Mouse (Mus musculus) kidney, embryonic 15.5 days (tissue): Measurements from ENCODE around the gene Abhd2. TPM values are rescaled to one million over a fixed set of nuclear protein-coding genes. Genes with fewer than 3 reads are reported as not detected.

ENCODE experiments used
- ATAC-seq: fragments of 200-750 bp; cut with Nextera tagmentation; replicated peaks from 2 replicates; pipeline ENCODE4 v1.8.0; 2017; ENCODE audit warnings: moderate TSS enrichment; ENCODE audit not compliant: low FRiP score
- H3K27ac ChIP-seq: fragments of 300-500 bp; sonication (generic); 2 replicates; pipeline ENCODE4 v1.5.1; 2015; ENCODE audit warnings: mild to moderate bottlenecking, inconsistent platforms
- H3K27me3 ChIP-seq: fragments of 300-500 bp; sonication (generic); 2 replicates; pipeline ENCODE4 v1.6.1; 2015; ENCODE audit warnings: inconsistent platforms
- H3K36me3 ChIP-seq: fragments of 300-500 bp; sonication (generic); 2 replicates; pipeline ENCODE4 v1.6.1; 2015; ENCODE audit warnings: inconsistent platforms
- H3K4me1 ChIP-seq: fragments of 300-500 bp; sonication (generic); 2 replicates; pipeline ENCODE4 v1.6.1; 2015; ENCODE audit warnings: inconsistent platforms
- H3K4me2 ChIP-seq: fragments of 300-500 bp; sonication (generic); 2 replicates; pipeline ENCODE4 v1.6.1; 2015; ENCODE audit warnings: moderate library complexity, mild to moderate bottlenecking, inconsistent platforms
- H3K4me3 ChIP-seq: fragments of 300-500 bp; sonication (generic); replicated peaks from 2 replicates; pipeline ENCODE4 v1.5.1; 2015; ENCODE audit warnings: mild to moderate bottlenecking, inconsistent platforms
- H3K9ac ChIP-seq: fragments of 300-500 bp; sonication (generic); 2 replicates; pipeline ENCODE4 v1.6.1; 2015; ENCODE audit warnings: mild to moderate bottlenecking, inconsistent platforms
- H3K9me3 ChIP-seq: fragments of 300-500 bp; sonication (generic); replicated peaks from 2 replicates; pipeline ENCODE4 v1.6.1; 2016; ENCODE audit warnings: inconsistent platforms
- WGBS: fragments of 180-500 bp; shearing (Covaris S2); methylation state at CpG from one replicate; pipeline ENCODE4 v1.1.7; 2015; ENCODE audit warnings: mixed read lengths; 5-methylcytosine and 5-hydroxymethylcytosine counted together
- polyA plus RNA-seq: library from polyadenylated mRNA; unstranded; fragments of >200 nt; fragmentation: Nextera tagmentation; extraction: Ambion mirVana; gene quantifications from 2 replicates; pipeline ENCODE4 v1.2.1, GENCODE M21; 2015

Abhd2 gene
- polyA plus RNA-seq, 1 experiment from 2014 or later, result 12.2 TPM

- WGBS, result 73% methylated on average over 8 of the region's 8 CpGs
- no peak overlapping the region for H3K4me3 ChIP-seq
- no peaks in the 10 kb centered on the region for H3K36me3 ChIP-seq
- no peak for ATAC-seq
- no peak overlapping the region for H3K4me2 ChIP-seq
- H3K4me1 ChIP-seq, result peaks cover 69% of the 10 kb centered on the region
- no peaks in the 10 kb centered on the region for H3K27me3 ChIP-seq
- no peaks in the 10 kb centered on the region for H3K9me3 ChIP-seq
- no peak overlapping the region for H3K27ac ChIP-seq
- H3K9ac ChIP-seq, result no peak overlapping the region
Observed at GRCm38 (mm10) chr7:79315149-79315548, 42.1 kb downstream of the Abhd2 start.

GRCm38 (mm10) chr7:79316069-79316695 is 43.2 kb downstream of the Abhd2 start:
- Histone ChIP-seq H3K36me3 (no peaks in the 10 kb centered on the region), H3K4me2 (no peak overlapping the region), H3K27ac (peak overlapping the region; percentile 41; the same call in 1 of the 2 replicates), H3K27me3 (no peaks in the 10 kb centered on the region), H3K4me3 (no peak overlapping the region), H3K9ac (no peak overlapping the region), H3K4me1 (peaks cover 64% of the 10 kb centered on the region), H3K9me3 (no peaks in the 10 kb centered on the region)
- WGBS, result 14% methylated on average over 10 of the region's 10 CpGs
- no peak for ATAC-seq

GRCm38 (mm10) chr7:79317576-79317975 is 44.6 kb downstream of the Abhd2 start:
- H3K4me3 ChIP-seq, result no peak overlapping the region
- no peaks in the 10 kb centered on the region for H3K27me3 ChIP-seq
- no peak overlapping the region for H3K9ac ChIP-seq
- H3K4me2 ChIP-seq, result no peak overlapping the region
- no peak overlapping the region for H3K27ac ChIP-seq
- WGBS, result 78% methylated on average over 7 of the region's 7 CpGs
- peaks cover 67% of the 10 kb centered on the region for H3K4me1 ChIP-seq
- H3K36me3 ChIP-seq, result no peaks in the 10 kb centered on the region
- H3K9me3 ChIP-seq, result no peaks in the 10 kb centered on the region
- no peak for ATAC-seq

- Histone ChIP-seq H3K27me3 (no peaks in the 10 kb centered on the region), H3K4me1 (peaks cover 67% of the 10 kb centered on the region), H3K9me3 (no peaks in the 10 kb centered on the region), H3K27ac (peak overlapping the region; percentile 65), H3K4me3 (no peak overlapping the region), H3K36me3 (no peaks in the 10 kb centered on the region), H3K4me2 (no peak overlapping the region), H3K9ac (no peak overlapping the region)
- WGBS, result 61% methylated on average over 13 of the region's 13 CpGs
- ATAC-seq, result no peak
Observed at GRCm38 (mm10) chr7:79318110-79318801, 45.3 kb downstream of the Abhd2 start.

GRCm38 (mm10) chr7:79323855-79324254 is 50.9 kb downstream of the Abhd2 start:
- H3K4me3 ChIP-seq, result no peak overlapping the region
- H3K4me2 ChIP-seq, result no peak overlapping the region
- H3K9ac ChIP-seq, result no peak overlapping the region
- H3K27ac ChIP-seq, result peak overlapping the region; percentile 75
- H3K27me3 ChIP-seq, result no peaks in the 10 kb centered on the region
- 35% methylated on average over 8 of the region's 8 CpGs for WGBS
- H3K36me3 ChIP-seq, result peaks cover 30% of the 10 kb centered on the region
- no peaks in the 10 kb centered on the region for H3K9me3 ChIP-seq
- peaks cover 35% of the 10 kb centered on the region for H3K4me1 ChIP-seq
- peak; percentile 78 for ATAC-seq

GRCm38 (mm10) chr7:79328769-79329168 is 55.8 kb downstream of the Abhd2 start:
- 90% methylated on average over 5 of the region's 5 CpGs for WGBS
- H3K36me3 ChIP-seq, result peaks cover 53% of the 10 kb centered on the region
- no peak for ATAC-seq

GRCm38 (mm10) chr7:79331197-79331596 is 58.2 kb downstream of the Abhd2 start:
- Histone ChIP-seq H3K4me1 (no peaks in the 10 kb centered on the region), H3K27ac (no peak overlapping the region), H3K9me3 (no peaks in the 10 kb centered on the region), H3K4me3 (no peak overlapping the region), H3K4me2 (no peak overlapping the region), H3K27me3 (no peaks in the 10 kb centered on the region), H3K36me3 (peaks cover 56% of the 10 kb centered on the region), H3K9ac (no peak overlapping the region)
- 71% methylated on average over 10 of the region's 10 CpGs for WGBS
- no peak for ATAC-seq

More at GRCm38 (mm10) chr7:79328769-79329168, 55.8 kb downstream of the Abhd2 start:
- H3K4me3 ChIP-seq, result no peak overlapping the region
- no peaks in the 10 kb centered on the region for H3K9me3 ChIP-seq
- H3K4me1 ChIP-seq, result peaks cover 12% of the 10 kb centered on the region
- no peaks in the 10 kb centered on the region for H3K27me3 ChIP-seq
- H3K4me2 ChIP-seq, result no peak overlapping the region
- H3K27ac ChIP-seq, result no peak overlapping the region
- H3K9ac ChIP-seq, result no peak overlapping the region

- no peak overlapping the region for H3K4me3 ChIP-seq
- no peak overlapping the region for H3K27ac ChIP-seq
- ATAC-seq, result no peak
- 74% methylated on average over 3 of the region's 3 CpGs for WGBS
- H3K4me1 ChIP-seq, result no peaks in the 10 kb centered on the region
- no peak overlapping the region for H3K4me2 ChIP-seq
- no peaks in the 10 kb centered on the region for H3K9me3 ChIP-seq
- peaks cover 45% of the 10 kb centered on the region for H3K36me3 ChIP-seq
- H3K27me3 ChIP-seq, result no peaks in the 10 kb centered on the region
- H3K9ac ChIP-seq, result no peak overlapping the region
Observed at GRCm38 (mm10) chr7:79333419-79333818, 60.4 kb downstream of the Abhd2 start.

GRCm38 (mm10) chr7:79336362-79336910 is 63.4 kb downstream of the Abhd2 start:
- Histone ChIP-seq H3K36me3 (peaks cover 23% of the 10 kb centered on the region; the same call in 1 of the 2 replicates), H3K9ac (no peak overlapping the region), H3K9me3 (no peaks in the 10 kb centered on the region), H3K4me1 (no peaks in the 10 kb centered on the region), H3K27me3 (no peaks in the 10 kb centered on the region), H3K4me3 (no peak overlapping the region), H3K4me2 (no peak overlapping the region), H3K27ac (no peak overlapping the region)
- ATAC-seq, result no peak
- WGBS, result 95% methylated on average over 8 of the region's 8 CpGs

- Histone ChIP-seq H3K27ac (no peak overlapping the region), H3K36me3 (peaks cover 45% of the 10 kb centered on the region), H3K9ac (no peak overlapping the region), H3K4me3 (no peak overlapping the region), H3K27me3 (no peaks in the 10 kb centered on the region), H3K4me1 (no peaks in the 10 kb centered on the region), H3K4me2 (no peak overlapping the region), H3K9me3 (no peaks in the 10 kb centered on the region)
- ATAC-seq, result no peak
- 56% methylated on average over 4 of the region's 4 CpGs for WGBS
Observed at GRCm38 (mm10) chr7:79345902-79346301, 72.9 kb downstream of the Abhd2 start.

- Histone ChIP-seq H3K4me2 (no peak overlapping the region), H3K4me1 (no peaks in the 10 kb centered on the region), H3K36me3 (peaks cover 49% of the 10 kb centered on the region), H3K27ac (no peak overlapping the region), H3K4me3 (no peak overlapping the region), H3K27me3 (no peaks in the 10 kb centered on the region), H3K9ac (no peak overlapping the region), H3K9me3 (no peaks in the 10 kb centered on the region)
- WGBS, result 55% methylated on average over 8 of the region's 8 CpGs
- no peak for ATAC-seq
Observed at GRCm38 (mm10) chr7:79346555-79347075, 73.6 kb downstream of the Abhd2 start.

- no peak overlapping the region for H3K27ac ChIP-seq
- peaks cover 55% of the 10 kb centered on the region for H3K36me3 ChIP-seq
- H3K9me3 ChIP-seq, result no peaks in the 10 kb centered on the region
- WGBS, result 79% methylated on average over 13 of the region's 13 CpGs
- H3K4me2 ChIP-seq, result no peak overlapping the region
- no peak overlapping the region for H3K9ac ChIP-seq
- no peaks in the 10 kb centered on the region for H3K27me3 ChIP-seq
- no peak overlapping the region for H3K4me3 ChIP-seq
- no peak for ATAC-seq
- no peaks in the 10 kb centered on the region for H3K4me1 ChIP-seq
Observed at GRCm38 (mm10) chr7:79347108-79347813, 74.3 kb downstream of the Abhd2 start.
